Mouse (Mus musculus) urinary bladder, postnatal 14 days (tissue): ENCODE results near the gene Cyba.
A peak's percentile ranks its signal among the peaks of the same experiment; 100 is the strongest.

Source experiments
- DNase-seq: peaks from one replicate; pipeline ENCODE4 v3.0.0; 2021; ENCODE audit warnings: low spot score

Gene Cyba

GRCm38 (mm10) chr8:122451161-122451703 lies 18.5 kb upstream of the Cyba start:
- no peak for DNase-seq

GRCm38 (mm10) chr8:122445203-122445602 lies 12.5 kb upstream of the Cyba start:
- DNase-seq: no peak

DNA sequence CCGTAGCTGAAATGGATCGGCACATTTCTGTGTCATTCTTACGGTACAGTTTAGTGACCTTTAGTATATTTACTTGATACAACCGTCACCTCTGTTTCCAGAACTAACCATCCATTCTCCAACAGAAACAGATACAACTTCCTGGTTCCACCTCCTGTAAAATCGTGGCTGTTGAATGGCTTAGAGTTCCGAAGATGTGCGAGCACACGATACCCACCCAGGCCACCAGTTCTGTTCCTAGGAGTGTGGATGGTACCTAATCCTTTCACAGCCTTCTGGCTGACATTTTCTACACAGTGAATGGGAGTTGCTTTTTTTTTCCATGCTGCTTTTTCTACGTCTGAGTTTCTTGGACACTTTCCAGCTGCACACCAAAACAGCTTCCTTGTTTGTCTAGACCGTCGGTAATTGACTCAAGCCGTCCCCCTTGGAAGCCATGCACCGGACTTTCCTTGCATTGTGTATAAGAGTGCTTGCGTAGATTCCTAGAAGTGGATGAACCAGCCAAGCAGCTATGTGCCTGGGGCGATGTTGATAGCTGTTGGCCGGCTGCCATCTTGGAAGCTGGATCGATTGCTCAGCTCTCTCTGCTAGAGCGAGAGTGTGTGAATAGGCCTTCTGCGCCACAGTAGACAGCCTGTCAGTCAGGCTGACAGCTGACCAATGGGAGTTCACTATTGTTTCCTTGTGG lies 11.5 kb upstream of the Cyba start:
- DNase-seq: peak; percentile 92

DNA sequence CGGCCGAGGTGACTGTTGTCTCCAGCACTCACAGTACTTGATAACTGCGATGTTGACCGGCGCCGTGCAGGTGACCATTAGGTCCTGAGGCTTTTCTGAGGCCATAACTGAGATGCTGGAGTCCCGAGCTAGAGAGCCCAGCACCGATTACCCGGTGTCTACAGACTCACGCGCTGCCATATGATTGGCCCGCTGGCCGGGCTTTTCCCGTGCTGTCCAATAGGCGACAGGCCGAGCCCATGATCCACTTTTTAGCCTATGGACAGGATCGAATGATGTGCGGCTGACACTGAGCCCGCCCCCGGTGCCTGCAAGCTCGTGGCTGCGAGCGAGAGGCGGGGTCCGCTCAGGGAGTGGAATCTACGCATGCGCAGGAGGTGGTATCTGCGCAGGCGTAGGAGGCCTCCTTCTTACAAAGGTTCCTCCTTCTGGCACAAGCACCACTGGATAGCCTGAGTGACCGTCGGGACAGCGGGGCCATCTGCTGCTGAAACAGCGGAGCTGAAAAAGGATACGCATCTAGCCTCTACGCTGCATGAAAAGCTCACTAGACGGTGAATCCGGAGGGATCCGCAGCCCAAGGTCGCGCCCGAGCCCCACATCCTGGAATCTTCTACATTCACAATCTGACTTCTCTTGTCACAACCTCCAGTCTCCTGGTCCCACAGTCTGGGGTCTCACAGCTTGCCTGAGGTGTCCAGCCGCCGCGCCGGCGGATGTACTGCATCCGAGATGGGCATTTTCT lies 10.7 kb upstream of the Cyba start, which contains the start of gene Mvd:
Gene Mvd (minus strand): TSS at position 161 of the 745 bp plus-strand sequence.
- peak; percentile 99 for DNase-seq

DNA sequence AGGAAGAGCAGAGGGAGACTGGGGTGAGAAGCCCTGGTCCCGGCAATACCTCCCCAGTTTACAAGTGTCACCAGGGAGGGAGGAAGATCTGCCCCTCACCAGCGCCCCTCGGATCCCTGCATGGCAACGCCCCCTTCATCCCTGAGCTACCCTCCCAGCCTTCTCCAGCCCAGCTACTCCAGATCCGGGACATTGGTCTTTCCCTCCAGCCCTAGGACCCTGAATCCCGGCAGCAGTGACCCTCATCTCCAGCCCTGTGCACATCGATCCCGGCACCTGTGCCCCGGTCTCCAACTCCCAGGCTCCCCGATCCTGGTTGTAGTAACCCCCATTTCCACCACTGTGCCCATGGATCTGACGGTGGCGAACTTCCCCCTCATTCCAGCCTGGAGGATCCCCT lies 10.1 kb upstream of the Cyba start:
- no peak for DNase-seq

GRCm38 (mm10) chr8:122442356-122442755 lies 9.6 kb upstream of the Cyba start:
- DNase-seq: no peak

- no peak for DNase-seq
Observed at GRCm38 (mm10) chr8:122441326-122441725, 8.6 kb upstream of the Cyba start.

GRCm38 (mm10) chr8:122439336-122439735 lies 6.6 kb upstream of the Cyba start:
- DNase-seq: no peak

DNA sequence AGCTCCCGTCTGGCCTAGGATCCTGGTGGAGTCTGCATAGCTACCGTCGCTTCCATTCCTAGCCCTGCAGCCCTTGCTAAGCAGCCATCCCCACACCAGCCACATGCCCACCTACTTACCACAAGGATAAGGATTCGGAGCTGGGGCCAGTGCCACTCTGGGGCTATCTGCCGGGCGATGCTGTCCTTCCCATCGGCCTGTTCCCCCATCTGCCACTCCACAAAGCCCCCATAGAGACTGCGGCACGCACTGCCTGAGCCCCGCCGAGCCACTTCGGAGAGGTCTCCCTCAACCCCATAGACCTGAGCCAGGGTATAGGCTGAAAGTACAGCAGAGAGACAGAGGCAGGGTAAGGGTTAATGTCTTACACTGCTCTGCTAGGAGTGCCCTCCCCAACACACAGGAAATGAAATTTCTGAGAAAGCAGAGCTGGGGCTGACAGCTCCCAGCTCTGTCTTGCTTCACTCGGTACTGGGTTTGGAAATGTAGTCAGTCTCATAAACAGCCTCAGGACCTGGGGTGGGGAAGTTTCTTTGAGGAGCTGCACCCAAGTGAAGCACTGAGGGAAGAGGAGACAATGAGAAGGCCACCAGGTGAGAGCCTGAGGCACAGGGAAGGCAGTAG lies 5.1 kb upstream of the Cyba start:
- no peak for DNase-seq

DNA sequence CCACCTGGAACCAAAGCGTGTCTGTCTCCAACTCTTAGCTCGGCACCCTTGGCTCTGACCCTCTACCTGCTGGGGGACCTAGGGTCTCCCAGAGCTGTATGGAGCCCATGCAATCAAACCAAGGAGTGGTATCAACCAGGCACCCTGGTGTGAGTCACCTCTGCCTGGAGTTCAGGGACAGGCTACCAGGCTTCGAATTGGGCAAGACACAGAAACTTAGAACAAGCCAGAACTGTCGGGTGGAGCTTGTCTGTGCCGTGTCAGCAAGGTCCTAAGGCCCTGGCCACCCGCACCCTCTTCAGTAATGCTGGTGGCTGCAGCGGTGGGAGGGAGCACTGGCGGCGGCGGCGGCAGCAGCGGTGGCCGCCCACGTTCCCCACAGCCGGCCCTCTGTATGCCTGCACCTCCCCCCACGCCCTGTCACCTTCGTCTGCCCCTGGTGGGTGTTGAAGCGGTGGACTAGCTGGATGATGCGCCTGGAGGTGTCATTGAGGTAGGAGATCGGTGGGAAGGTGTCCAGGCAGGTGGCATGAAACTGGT lies 3.9 kb upstream of the Cyba start:
- no peak for DNase-seq

DNA sequence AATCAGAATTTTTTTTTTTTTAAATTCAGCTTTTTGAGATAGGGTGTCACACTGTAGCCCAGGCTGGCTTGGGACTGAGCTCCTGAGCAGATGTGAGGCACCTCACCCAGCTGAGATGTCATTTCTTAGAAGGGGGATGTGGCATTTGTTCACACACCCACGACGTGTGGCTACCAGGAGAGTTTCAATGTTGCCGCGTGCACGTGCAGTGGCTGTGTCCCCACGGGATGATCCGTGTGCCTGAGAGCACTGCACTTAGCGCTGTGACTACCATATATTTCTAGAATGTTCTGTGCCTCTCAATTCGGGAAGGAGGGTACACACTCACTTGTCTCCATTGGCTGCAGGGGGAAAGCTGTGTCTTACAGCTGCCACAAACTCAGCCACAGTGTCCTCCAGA lies 3.4 kb upstream of the Cyba start:
- no peak for DNase-seq

DNA sequence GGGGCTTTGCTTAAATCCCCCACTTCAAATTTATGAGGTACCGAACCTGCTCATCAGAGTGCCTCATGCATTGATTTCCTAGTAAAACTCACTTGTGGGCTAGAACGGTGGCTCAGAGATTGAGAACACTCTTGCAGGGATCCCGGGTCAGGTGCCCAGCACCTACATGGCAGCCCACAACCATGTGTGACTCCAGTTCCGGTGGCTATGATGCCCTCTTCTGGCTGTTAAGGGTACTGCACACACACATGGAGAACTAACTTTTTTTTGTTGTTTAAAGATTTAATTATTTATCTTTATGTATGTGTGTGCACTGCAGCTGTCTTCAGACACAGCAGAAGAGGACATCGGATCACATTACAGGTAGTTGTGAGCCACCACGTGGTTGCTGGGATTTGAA lies 2.6 kb upstream of the Cyba start:
- no peak for DNase-seq

- DNase-seq: no peak
Observed at GRCm38 (mm10) chr8:122433269-122433905, 657 bp upstream of the Cyba start.

GRCm38 (mm10) chr8:122431694-122432442 lies 862 bp downstream of the Cyba start:
- DNase-seq: no peak

GRCm38 (mm10) chr8:122430646-122431045 lies 2.1 kb downstream of the Cyba start:
- no peak for DNase-seq

- no peak for DNase-seq
Observed at GRCm38 (mm10) chr8:122430058-122430636, 2.6 kb downstream of the Cyba start.

GRCm38 (mm10) chr8:122428163-122428562 lies 4.6 kb downstream of the Cyba start:
- no peak for DNase-seq

DNA sequence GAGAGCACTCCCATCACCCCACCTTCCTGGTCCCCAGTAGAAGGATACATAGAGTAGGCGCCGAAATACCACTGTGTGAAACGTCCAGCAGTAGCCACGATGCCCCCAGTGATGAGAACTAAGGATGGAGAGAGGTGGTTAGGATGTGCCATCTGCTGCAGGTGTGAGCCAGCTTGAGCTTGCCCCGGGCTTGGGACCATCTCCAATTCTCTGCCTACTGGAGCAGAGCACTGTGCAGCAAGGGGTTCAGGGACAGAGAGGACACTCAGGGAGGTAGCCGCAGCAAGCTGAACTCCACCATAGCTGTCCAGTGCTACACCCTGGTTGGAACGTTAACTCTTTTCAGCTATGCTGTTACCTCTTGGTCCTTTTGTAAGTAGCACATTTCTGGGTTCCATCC lies 5.1 kb downstream of the Cyba start:
- no peak for DNase-seq

- no peak for DNase-seq
Observed at GRCm38 (mm10) chr8:122426145-122426544, 6.6 kb downstream of the Cyba start.

GRCm38 (mm10) chr8:122423659-122424058 lies 9.1 kb downstream of the Cyba start:
- DNase-seq: no peak

- DNase-seq: no peak
Observed at GRCm38 (mm10) chr8:122423217-122423616, 9.5 kb downstream of the Cyba start.
